Mouse (Mus musculus): ENCODE results near the gene AC124502.3. TPM values are rescaled to one million over a fixed set of nuclear protein-coding genes. Genes with fewer than 3 reads are reported as not detected.
A peak's percentile ranks its signal among the peaks of the same experiment; 100 is the strongest.

The AC124502.3 gene
- polyA plus RNA-seq, 1 experiment = 1.6 TPM

DNA sequence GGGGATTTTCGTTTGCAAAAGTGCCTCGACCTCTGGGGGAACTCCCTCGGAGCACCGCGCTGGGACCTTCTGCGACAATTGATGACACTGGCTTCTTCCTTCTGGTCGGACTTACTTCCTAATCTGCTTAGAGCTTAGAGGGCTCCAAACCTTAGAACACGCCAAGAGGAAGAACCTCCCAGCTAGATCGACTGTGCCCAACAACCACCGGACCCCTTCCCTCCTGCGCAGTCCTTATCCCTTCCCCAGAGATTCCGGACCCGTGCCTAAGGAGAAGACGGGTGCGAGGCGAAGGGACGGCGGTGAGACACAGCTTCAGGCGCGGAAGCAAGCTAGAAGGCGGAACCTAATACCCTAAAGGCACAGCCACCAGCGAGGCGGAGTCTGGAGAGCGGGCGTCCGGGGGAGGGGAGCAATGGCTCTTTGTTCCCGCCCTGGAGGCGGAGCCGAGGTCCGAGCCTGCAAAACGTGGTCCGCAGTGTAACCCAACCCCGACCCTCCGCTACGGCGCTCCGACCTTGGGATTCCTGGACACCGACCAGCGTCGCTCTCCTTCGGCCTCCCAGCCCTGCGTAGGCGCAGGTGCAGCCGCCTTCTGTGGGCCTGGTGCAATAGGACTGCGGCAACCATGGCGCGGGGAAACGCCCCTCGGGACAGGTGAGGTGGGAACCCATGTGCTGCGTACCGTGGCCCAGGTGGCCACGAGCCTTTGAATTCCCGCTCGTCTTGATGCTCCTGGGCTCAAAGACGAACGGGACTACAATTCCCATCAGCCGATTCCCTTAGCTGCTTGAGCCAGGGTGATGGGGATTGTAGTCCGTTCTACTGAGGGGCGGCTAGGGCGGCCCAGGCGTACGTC is 14.8 kb upstream of the AC124502.3 start, which contains the start of gene Slc29a2:
Gene Slc29a2 (plus strand): TSS at position 240 of the 859 bp plus-strand sequence.
- no peak for TF ChIP-seq TCF3 (IDR thresholded peaks at IDR 0.05; ENCODE audit: insufficient read length, low read depth)
- no peak for TF ChIP-seq USF1 (IDR thresholded peaks at IDR 0.05; ENCODE audit: low read depth)
- TF ChIP-seq SRF (IDR thresholded peaks at IDR 0.05; ENCODE audit: control insufficient read depth, insufficient read length, low read depth) = peak; percentile 69
- TF ChIP-seq MYOD1 (IDR thresholded peaks at IDR 0.05; ENCODE audit: control insufficient read depth in 1 of 3, insufficient read length in 2 of 3, low read depth in 2 of 3) = peak in 1 of 3 experiments; percentile 41
- TF ChIP-seq POLR2A (IDR thresholded peaks at IDR 0.05; ENCODE audit: insufficient read length, low read depth) = peak; percentile 95
- peak; percentile 38 for TF ChIP-seq REST (IDR thresholded peaks at IDR 0.05; ENCODE audit: insufficient read depth, insufficient read length)
- peak; percentile 96 for TF ChIP-seq POLR2AphosphoS2 (IDR thresholded peaks at IDR 0.05; ENCODE audit: insufficient read length, low read depth)
- no peak for TF ChIP-seq E2F4 (IDR thresholded peaks at IDR 0.05; ENCODE audit: insufficient read depth)
- peak in 2 of 3 experiments; percentile 5 to 36 for TF ChIP-seq MYOG (IDR thresholded peaks at IDR 0.05; ENCODE audit: control insufficient read depth in 1 of 3, insufficient read depth in 1 of 3, insufficient read length in 2 of 3, low read depth in 2 of 3)
- Histone ChIP-seq H3K27me3 (ENCODE audit: control insufficient read depth, insufficient read depth, insufficient read length) (no peaks in the 10 kb centered on the region), H3K4me2 (ENCODE audit: low read depth) (peak within 1 kb of the TSS; percentile 90), H3K79me2 (ENCODE audit: control insufficient read depth, insufficient read depth) (peaks cover 5% of the 10 kb centered on the region), H3K36me3 (ENCODE audit: control insufficient read depth, insufficient read depth) (no peaks in the 10 kb centered on the region), H3K4me3 (peak within 1 kb of the TSS; percentile 70), H3ac (ENCODE audit: control insufficient read depth, insufficient read length) (peak within 1 kb of the TSS; percentile 10)

DNA sequence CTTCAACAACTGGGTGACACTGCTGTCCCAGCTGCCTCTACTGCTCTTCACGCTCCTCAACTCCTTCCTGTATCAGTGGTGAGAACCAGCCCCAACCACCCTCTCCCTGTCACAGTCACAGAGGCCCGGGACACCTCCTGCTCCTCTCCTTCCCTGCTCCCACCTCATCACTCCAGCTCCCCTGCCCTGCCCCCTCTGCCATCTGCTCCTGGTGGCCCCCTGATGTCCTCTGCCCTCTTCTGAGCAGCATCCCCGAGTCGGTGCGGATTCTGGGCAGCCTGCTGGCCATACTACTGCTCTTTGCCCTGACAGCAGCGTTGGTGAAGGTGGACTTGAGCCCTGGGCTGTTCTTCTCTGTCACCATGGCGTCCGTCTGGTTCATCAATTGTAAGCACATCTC is 12.6 kb upstream of the AC124502.3 start:
- Histone ChIP-seq H3K36me3 (ENCODE audit: control insufficient read depth, insufficient read depth) (no peaks in the 10 kb centered on the region), H3ac (ENCODE audit: control insufficient read depth, insufficient read length) (no peak overlapping the region), H3K27me3 (ENCODE audit: control insufficient read depth, insufficient read depth, insufficient read length) (no peaks in the 10 kb centered on the region), H3K79me2 (ENCODE audit: control insufficient read depth, insufficient read depth) (peaks cover 5% of the 10 kb centered on the region), H3K4me2 (ENCODE audit: low read depth) (no peak overlapping the region), H3K4me3 (no peak overlapping the region)
- TF ChIP-seq POLR2AphosphoS2 (IDR thresholded peaks at IDR 0.05; ENCODE audit: insufficient read length, low read depth) (no peak), POLR2A (IDR thresholded peaks at IDR 0.05; ENCODE audit: insufficient read length, low read depth) (no peak), SRF (IDR thresholded peaks at IDR 0.05; ENCODE audit: control insufficient read depth, insufficient read length, low read depth) (no peak), MAX (IDR thresholded peaks at IDR 0.05; ENCODE audit: low read depth) (no peak)

DNA sequence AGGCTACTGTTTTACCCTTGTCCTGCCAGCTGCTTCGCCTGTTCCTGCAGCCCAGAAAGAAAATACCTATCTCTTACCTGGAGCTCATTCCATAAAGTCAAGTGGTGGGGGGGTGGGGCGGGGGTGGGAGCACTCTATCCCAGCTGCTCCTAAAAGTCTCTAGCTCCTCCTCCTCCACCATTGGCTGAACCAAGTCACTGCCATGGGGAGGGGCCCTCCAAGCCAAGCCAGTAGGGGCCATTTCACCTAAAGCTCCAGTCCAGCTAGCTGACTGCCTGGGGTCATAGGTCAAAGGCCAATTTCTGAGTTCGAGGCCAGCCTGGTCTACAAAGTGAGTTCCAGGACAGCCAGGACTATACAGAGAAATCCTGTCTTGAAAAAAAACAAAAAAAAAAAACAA is 6.0 kb upstream of the AC124502.3 start:
- no peak overlapping the region for H3ac ChIP-seq (ENCODE audit: control insufficient read depth, insufficient read length)
- TF ChIP-seq TCF12 (IDR thresholded peaks at IDR 0.05; ENCODE audit: insufficient read depth, poor library complexity, severe bottlenecking) (no peak), POLR2AphosphoS2 (IDR thresholded peaks at IDR 0.05; ENCODE audit: insufficient read length, low read depth) (no peak), POLR2A (IDR thresholded peaks at IDR 0.05; ENCODE audit: insufficient read length, low read depth) (no peak), SRF (IDR thresholded peaks at IDR 0.05; ENCODE audit: control insufficient read depth, insufficient read length, low read depth) (no peak), USF1 (IDR thresholded peaks at IDR 0.05; ENCODE audit: low read depth) (no peak), E2F4 (IDR thresholded peaks at IDR 0.05; ENCODE audit: insufficient read depth) (no peak), MAX (IDR thresholded peaks at IDR 0.05; ENCODE audit: low read depth) (no peak), CEBPB (IDR thresholded peaks at IDR 0.05; ENCODE audit: insufficient read depth, poor library complexity, severe bottlenecking) (no peak), MYOD1 (IDR thresholded peaks at IDR 0.05; ENCODE audit: control insufficient read depth in 1 of 3, insufficient read length in 2 of 3, low read depth in 2 of 3) (no peak), REST (IDR thresholded peaks at IDR 0.05; ENCODE audit: insufficient read depth, insufficient read length) (no peak), MYOG (IDR thresholded peaks at IDR 0.05; ENCODE audit: control insufficient read depth in 1 of 3, insufficient read depth in 1 of 3, insufficient read length in 2 of 3, low read depth in 2 of 3) (no peak), TCF3 (IDR thresholded peaks at IDR 0.05; ENCODE audit: insufficient read length, low read depth) (no peak)

DNA sequence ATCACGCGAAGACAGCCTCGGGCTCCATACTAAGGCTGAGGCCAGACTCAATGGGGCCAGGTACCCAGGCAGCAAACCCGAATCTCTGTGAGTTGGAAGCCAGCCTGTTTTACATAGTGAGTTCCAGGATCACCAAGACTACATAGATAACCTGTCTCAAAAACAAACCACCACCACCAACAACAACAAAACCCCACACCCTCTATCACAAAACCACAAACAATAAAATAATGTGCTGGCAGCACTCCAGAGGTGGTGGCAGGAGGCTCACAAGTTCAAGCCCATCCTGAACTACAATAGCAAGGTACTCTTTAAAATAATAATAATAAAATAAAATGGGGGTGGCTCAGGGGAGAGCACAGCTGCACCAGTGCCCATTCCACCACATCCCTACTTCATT is 2.1 kb upstream of the AC124502.3 start:
- TF ChIP-seq POLR2AphosphoS2 (IDR thresholded peaks at IDR 0.05; ENCODE audit: insufficient read length, low read depth) = no peak
- TF ChIP-seq REST (IDR thresholded peaks at IDR 0.05; ENCODE audit: insufficient read depth, insufficient read length) = no peak
- TF ChIP-seq USF1 (IDR thresholded peaks at IDR 0.05; ENCODE audit: low read depth) = no peak
- TF ChIP-seq MAX (IDR thresholded peaks at IDR 0.05; ENCODE audit: low read depth) = no peak
- TF ChIP-seq CEBPB (IDR thresholded peaks at IDR 0.05; ENCODE audit: insufficient read depth, poor library complexity, severe bottlenecking) = no peak
- no peak for TF ChIP-seq E2F4 (IDR thresholded peaks at IDR 0.05; ENCODE audit: insufficient read depth)
- TF ChIP-seq TCF3 (IDR thresholded peaks at IDR 0.05; ENCODE audit: insufficient read length, low read depth) = no peak
- no peak for TF ChIP-seq POLR2A (IDR thresholded peaks at IDR 0.05; ENCODE audit: insufficient read length, low read depth)
- TF ChIP-seq SRF (IDR thresholded peaks at IDR 0.05; ENCODE audit: control insufficient read depth, insufficient read length, low read depth) = no peak
- no peak for TF ChIP-seq TCF12 (IDR thresholded peaks at IDR 0.05; ENCODE audit: insufficient read depth, poor library complexity, severe bottlenecking)
- TF ChIP-seq MYOG (IDR thresholded peaks at IDR 0.05; ENCODE audit: control insufficient read depth in 1 of 3, insufficient read depth in 1 of 3, insufficient read length in 2 of 3, low read depth in 2 of 3) = no peak
- TF ChIP-seq MYOD1 (IDR thresholded peaks at IDR 0.05; ENCODE audit: control insufficient read depth in 1 of 3, insufficient read length in 2 of 3, low read depth in 2 of 3) = no peak
- peaks cover 13% of the 10 kb centered on the region for H3K79me2 ChIP-seq (ENCODE audit: control insufficient read depth, insufficient read depth)

More for the DNA sequence above, 6.0 kb upstream of the AC124502.3 start:
- no peak overlapping the region for H3K4me3 ChIP-seq
- H3K4me2 ChIP-seq (ENCODE audit: low read depth) = no peak overlapping the region
- no peaks in the 10 kb centered on the region for H3K27me3 ChIP-seq (ENCODE audit: control insufficient read depth, insufficient read depth, insufficient read length)
- H3K36me3 ChIP-seq (ENCODE audit: control insufficient read depth, insufficient read depth) = peaks cover 7% of the 10 kb centered on the region
- H3K79me2 ChIP-seq (ENCODE audit: control insufficient read depth, insufficient read depth) = no peaks in the 10 kb centered on the region

More for the DNA sequence above, 2.1 kb upstream of the AC124502.3 start:
- Histone ChIP-seq H3K36me3 (ENCODE audit: control insufficient read depth, insufficient read depth) (peaks cover 5% of the 10 kb centered on the region), H3ac (ENCODE audit: control insufficient read depth, insufficient read length) (no peak overlapping the region), H3K4me2 (ENCODE audit: low read depth) (no peak overlapping the region), H3K4me3 (no peak overlapping the region), H3K27me3 (ENCODE audit: control insufficient read depth, insufficient read depth, insufficient read length) (no peaks in the 10 kb centered on the region)
